Mouse (Mus musculus): ENCODE data around the gene Pank4.

Pank4 gene

DNA sequence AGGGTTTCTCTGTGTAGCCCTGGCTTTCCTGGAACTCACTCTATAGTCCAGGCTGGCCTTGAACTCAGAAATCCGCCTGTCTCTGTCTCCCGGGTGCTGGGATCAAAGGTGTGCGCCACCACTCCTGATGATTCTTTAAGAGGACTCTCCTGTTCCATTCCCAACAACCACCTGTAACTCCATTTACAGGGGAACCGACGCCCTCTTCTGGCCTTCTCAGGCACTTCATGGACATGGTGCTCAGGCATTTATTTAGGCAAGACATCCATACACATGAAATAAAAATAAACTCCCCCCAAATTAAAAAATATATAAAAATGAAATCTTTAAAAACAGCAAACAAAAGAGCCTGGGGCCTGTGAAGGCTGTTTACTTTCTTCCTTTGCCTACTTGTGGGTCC, 3.2 kb downstream of the Pank4 start:
- no peak for DNase-seq (ENCODE audit: low read depth, low spot score)

DNA sequence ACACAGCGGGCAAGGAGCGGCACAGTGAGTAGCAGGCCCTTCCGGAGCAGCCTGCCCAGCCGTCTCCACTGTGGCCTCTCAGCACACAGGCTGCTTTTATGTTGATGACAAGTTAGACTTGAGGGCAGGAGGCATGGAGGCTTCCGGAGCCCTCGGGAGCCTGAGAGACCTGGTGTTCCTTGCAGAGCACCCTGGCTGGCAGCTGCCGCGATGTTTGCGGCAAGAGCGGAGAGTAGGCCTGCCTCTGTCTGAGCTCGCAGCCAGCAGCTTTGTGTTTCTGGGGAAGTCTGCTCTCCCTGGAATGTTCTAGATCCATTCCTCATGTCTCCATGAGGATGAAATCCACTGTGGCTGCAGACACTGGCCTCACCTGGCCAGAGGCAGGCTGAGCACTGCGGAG, 8.6 kb downstream of the Pank4 start:
- DNase-seq (ENCODE audit: low read depth, low spot score): no peak

GRCm38 (mm10) chr4:154974163-154974611, 10.3 kb downstream of the Pank4 start:
- DNase-seq (ENCODE audit: low read depth, low spot score): no peak

DNA sequence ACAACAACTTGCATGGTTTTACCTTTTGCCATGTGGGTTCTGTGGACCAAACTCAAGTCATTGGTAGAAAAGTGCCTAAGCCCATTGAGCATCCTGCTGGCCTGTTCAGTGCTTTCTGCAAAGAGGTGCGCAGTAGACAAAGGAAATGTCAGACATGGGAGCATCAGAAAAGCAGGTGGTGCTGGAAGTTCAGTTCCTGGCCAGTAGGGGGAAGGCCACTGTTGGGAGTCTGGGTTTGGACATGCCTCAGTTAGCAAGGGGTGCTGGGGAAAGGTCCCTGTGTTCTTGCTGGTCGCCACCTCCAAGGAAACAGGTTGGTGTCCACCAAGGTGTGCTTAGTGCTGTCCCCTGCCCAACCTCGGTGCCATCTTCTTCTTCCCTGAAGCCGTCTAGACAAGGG, 16.2 kb downstream of the Pank4 start:
- no peak for DNase-seq (ENCODE audit: low read depth, low spot score)

- no peak for DNase-seq (ENCODE audit: low read depth, low spot score)
Measured at GRCm38 (mm10) chr4:154981076-154981475, 17.2 kb downstream of the Pank4 start.

DNA sequence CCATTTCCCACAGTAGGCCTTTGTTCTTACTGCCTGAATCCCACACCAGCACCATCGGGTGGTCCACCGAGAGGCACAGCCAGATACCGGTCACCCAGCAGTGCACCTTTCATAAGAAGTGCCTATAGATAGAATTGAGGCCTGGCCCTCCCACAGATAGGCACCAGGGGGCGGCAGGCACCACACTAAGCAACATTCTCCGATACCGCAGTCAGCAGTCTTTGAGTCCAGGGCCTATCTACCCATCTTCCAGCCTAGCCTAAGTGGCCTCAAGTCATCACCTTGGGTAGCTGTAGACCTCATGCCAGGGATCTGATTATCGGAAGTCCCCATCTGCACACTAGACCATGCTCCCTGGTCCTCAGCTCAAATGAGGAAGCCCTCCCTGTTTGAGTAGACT, 17.6 kb downstream of the Pank4 start:
- DNase-seq (ENCODE audit: low read depth, low spot score): no peak

- no peak for DNase-seq (ENCODE audit: low read depth, low spot score)
Measured at GRCm38 (mm10) chr4:154982247-154983120, 18.6 kb downstream of the Pank4 start.

GRCm38 (mm10) chr4:154983767-154984166, 19.8 kb downstream of the Pank4 start:
- DNase-seq (ENCODE audit: low read depth, low spot score): no peak

DNA sequence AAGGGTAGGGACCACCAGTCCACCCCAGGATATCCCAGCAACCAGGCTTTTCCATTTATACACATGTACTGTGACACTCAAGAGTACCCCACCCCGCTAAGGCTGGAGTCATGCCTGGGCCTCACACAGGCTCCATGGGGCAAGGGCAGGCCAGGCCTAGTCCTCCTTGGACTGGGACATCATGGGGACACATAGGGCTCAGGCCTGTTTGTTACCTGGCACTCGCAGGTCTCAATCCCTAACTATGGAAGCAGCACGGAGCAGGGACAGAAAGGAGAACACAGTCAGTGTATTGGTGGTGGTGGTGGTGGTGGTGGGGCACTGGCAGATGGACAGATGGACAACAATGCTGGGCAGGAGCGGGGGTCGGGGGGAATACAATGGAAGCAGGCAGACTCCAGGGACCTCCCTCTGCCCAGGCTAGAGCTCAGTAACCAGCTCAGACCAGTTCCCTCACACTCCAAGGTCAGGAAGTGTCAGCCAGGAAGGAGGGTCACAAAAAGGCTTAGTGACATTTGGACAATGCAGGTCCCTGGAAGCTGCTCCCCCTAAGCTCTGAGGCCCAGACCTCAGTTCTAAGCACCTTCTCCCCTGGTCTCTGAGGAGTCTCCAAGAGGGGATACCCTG, 21.3 kb downstream of the Pank4 start:
- no peak for DNase-seq (ENCODE audit: low read depth, low spot score)

DNA sequence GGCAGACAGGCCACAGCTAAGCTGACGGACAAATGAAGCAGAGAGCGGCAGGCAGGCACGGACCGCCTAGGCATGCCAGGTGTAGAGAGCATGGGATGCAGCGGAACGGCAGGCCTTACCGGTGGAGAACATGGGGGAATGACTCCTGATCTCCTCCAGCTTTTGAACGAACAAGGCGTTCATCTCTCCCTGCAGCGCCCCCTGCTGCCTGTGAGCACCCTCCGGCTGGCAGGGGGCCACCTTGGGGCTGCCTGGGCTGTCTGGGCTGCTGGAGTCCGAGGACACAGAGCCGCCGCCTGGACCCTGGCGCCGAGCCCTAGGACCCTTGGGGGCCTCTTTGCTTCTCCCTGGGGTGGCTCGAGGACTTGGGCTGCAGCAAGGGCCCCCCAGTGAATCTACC, 22.2 kb downstream of the Pank4 start:
- no peak for DNase-seq (ENCODE audit: low read depth, low spot score)

DNA sequence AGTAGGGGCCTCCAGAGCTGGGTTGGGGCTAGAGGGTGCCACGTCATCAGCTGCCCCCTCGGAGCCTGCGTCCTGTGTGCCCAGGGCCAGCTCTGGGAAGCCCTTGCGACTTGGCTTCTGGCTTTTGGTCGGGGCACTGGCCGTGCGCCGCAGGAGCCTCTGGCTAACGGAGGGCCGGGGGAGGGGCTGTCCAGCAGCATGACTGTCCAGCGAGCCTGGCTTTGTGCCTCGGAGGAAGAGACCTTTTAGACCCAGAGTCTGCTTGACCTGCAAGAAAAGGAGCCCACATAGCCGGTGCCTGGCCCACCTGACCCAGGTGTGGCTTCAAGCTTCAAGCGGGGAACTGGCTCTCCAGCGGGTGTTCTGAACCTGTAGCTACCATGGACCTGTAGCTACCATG, 22.8 kb downstream of the Pank4 start:
- DNase-seq (ENCODE audit: low read depth, low spot score): no peak

- no peak for DNase-seq (ENCODE audit: low read depth, low spot score)
Measured at GRCm38 (mm10) chr4:154994876-154995275, 31.0 kb downstream of the Pank4 start.

DNA sequence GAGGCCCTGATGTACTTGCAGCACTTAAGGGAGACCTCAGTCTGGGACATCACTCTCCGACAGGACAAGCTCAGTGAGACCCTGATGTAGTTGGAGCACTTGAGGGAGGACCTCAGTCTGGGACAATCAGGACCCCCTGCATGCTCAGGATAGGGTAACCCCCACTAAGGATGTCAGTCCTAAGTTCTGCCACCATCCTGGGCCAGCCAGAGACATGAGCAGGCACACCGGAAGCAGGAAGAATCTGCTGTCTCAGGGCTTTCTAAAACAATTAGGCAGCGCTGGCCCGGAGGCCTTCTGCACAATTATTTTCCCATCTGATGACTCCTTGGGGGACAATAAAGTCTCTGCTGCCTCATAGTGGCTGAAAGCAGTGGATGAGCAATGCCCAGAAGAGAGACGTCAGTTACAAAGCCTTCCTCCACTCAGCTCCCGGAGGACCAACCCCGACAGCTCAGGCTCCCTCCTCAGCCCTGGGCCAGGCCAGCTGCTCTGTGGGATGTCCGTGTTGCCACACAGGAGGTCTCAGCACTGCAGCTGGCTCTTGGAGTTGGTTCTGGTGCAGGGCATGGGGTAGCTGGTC, 32.7 kb downstream of the Pank4 start:
- no peak for DNase-seq (ENCODE audit: low read depth, low spot score)

DNA sequence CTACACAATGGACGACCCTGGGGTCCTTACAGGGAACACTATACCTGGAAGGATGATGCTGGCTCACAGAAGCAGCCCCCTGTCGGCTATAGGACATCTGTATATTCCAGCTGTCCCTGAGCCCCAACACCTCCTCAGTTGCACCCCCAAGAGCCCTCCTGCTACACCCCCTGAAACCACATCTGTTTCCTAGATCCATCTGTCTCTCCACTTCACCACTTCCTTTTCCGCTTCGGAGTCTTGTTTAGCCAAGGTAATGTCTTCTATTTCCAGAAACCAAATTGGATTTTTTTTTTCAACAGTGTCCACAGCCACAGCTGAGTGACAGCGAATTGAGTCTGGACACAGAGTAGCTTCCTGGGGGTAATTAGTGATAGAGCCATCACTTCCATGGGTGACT, 35.5 kb downstream of the Pank4 start:
- DNase-seq (ENCODE audit: low read depth, low spot score): no peak

GRCm38 (mm10) chr4:155005278-155005677, 41.4 kb downstream of the Pank4 start:
- DNase-seq (ENCODE audit: low read depth, low spot score): no peak

DNA sequence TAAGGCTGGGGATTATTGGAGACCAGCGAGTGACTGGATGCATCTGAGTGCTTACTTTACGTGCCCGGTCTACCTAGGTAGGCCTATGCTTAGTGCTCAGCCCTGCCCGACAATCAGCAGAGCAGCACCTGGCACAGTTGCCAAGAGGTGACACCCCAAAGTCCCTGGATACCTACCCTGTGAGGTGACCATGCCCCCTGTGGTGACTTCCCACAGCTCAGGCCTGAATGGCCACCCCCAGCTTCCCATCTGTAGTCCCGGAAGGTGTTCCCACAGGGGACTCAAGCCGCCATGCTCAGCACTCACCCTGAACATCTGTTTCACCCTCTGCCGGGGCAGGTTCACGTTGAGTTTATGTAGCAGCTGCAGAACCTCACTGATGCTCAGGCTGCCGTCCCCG, 42.4 kb downstream of the Pank4 start:
- no peak for DNase-seq (ENCODE audit: low read depth, low spot score)

DNA sequence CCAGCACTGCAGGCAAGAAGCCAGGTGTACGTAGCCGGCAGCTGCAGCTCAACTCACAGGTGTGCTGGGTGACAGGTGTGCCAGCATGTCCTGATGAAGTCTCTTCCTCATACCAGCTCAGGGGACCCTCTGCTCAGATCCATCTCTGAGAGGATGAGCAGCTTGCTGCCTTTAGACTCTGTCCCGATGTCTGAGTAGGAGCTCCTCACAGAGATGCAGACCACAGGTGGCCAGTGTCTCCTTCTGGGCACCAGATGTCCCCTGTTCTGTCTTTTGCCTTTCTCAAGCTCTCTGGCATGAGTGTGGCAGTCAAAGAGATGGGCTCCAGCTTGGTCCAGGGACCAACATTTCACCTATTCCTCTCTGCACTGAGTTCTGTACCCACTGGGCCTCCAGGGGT, 43.7 kb downstream of the Pank4 start:
- DNase-seq (ENCODE audit: low read depth, low spot score): no peak

- no peak for DNase-seq (ENCODE audit: low read depth, low spot score)
Measured at GRCm38 (mm10) chr4:155008075-155008474, 44.2 kb downstream of the Pank4 start.

DNA sequence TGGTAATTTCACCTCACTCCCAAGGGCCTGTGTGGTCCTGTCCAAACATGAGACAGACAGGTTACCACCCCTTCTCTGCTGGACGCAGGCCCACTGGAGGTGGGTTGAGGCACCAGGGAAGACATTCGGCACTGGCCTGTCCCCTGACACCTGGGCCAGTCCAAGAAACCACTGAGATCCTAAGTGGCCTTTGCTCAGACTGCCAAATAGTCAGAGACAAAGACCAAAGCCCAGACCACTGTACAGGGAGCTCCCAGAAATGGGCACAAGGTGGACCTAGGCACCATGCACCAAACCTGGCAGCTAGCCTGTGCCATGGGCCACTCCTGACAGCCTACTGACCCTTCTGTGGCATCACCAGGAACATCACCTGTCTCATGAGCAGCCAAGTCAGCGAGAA, 45.3 kb downstream of the Pank4 start:
- DNase-seq (ENCODE audit: low read depth, low spot score): no peak

DNA sequence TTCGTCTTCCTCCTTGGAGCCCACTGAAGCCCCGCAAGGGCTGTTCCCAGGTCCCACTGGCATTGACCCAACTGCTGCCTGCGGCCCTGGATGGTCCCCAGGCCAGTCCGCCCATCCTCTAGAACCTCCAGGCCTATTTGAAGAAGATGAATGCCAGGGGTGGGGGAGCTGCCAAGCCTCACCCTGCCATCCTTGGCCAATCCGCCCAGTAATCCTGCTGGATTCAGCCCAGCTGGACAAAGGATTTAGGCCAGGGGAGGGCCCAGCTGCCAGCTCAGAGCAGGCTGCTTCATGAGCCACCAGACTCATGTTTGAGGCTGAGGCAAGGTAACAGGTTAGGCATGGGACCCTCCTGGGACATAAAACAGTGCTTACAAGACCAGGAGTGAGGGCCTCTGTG, 46.9 kb downstream of the Pank4 start:
- DNase-seq (ENCODE audit: low read depth, low spot score): peak; percentile 78

DNA sequence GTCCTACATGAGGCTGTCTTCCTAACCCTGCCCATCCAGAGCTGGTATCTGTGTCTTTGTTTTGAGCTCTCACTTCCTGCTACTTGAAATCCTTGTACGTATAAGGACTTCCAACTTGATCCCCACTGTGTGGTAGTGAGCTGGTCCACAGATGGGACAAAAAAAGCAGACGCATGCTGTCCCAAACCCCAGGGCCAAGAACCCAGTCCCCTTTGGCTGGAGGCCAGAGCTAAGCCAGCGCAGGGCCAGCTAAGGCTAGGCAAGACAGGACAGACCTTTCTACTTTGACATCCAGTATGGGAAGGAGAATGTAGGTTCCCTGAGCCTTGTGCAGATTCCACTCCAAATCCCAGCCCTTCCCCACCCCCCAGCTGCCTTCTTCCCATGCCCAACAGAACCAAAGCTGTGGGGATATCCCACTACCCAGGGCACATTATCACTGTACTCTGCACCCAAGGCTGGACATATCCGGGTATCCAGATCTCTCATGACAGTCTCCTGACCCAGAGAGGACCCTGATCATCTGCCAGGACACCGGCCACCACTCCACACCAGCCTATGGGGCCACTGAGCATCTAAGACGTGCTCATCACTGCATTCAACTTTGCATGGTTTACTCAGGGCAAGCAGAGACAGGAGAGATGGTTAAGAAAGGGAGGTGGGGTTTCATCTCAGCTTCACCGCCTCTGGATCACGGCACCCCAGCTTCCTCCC, 47.5 kb downstream of the Pank4 start:
- DNase-seq (ENCODE audit: low read depth, low spot score): no peak

GRCm38 (mm10) chr4:155012115-155012514, 48.2 kb downstream of the Pank4 start:
- DNase-seq (ENCODE audit: low read depth, low spot score): no peak

Measured in retina, adult 2 months (tissue).